Mouse (Mus musculus) lung, adult 2 months (tissue): ENCODE data around the gene Gm9970.

Source experiments
- CTCF ChIP-seq: fragments of 200-500 bp; IDR thresholded peaks from 2 replicates; pipeline ENCODE4 v1.5.1; 2011; ENCODE audit warnings: mild to moderate bottlenecking, low read length, control low read depth; ENCODE audit not compliant: insufficient read depth
- POLR2A ChIP-seq: fragments of 200-500 bp; IDR thresholded peaks from 2 replicates; pipeline ENCODE4 v1.6.1; 2011; ENCODE audit warnings: low read depth, mild to moderate bottlenecking, control low read depth, low read length, borderline replicate concordance; ENCODE audit errors: extremely low read depth

DNA sequence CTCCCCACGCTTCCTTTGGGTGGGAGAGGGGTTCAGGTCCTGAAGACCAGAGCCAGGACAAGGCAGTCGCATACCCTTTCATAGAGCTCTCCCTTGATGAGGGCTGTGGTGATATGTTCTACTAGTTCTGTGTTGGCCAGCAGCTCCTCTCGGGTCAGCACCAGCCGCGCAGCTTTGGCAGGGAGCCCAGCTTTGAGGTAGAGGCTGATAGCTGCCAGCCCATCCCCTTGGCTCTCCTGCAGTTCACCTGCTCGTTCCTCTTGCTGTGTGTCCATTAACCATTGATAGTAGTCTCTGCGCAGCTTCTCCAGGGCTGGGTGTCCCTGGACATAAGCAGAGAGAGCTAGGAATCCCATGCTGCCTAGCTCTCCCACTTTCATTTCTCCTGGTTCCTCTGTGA lies 25.1 kb upstream of the Gm9970 start:
- no peak for TF ChIP-seq CTCF
- no peak for TF ChIP-seq POLR2A
